Mouse (Mus musculus) stomach, embryonic 14.5 days (tissue): ENCODE results near the gene Grk1. TPM values are rescaled to one million over a fixed set of nuclear protein-coding genes. Genes with fewer than 3 reads are reported as not detected.

Source experiments
- ATAC-seq: fragments of 200-750 bp; cut with Nextera tagmentation; 2 replicates; pipeline ENCODE4 v1.8.0; 2017; ENCODE audit warnings: low read depth, moderate TSS enrichment; ENCODE audit not compliant: insufficient number of reproducible peaks, insufficient read depth, low FRiP score
- H3K27ac ChIP-seq: fragments of 300-500 bp; sonication (generic); 2 replicates; pipeline ENCODE4 v1.5.1; 2014; ENCODE audit warnings: mild to moderate bottlenecking, low read length, moderate library complexity, mixed read lengths
- H3K27me3 ChIP-seq: fragments of 300-500 bp; sonication (generic); 2 replicates; pipeline ENCODE4 v1.6.1; 2014; ENCODE audit warnings: low read length, control low read depth, mixed read lengths; ENCODE audit not compliant: control insufficient read depth, insufficient read depth
- H3K36me3 ChIP-seq: fragments of 300-500 bp; sonication (generic); 2 replicates; pipeline ENCODE4 v1.6.1; 2014; ENCODE audit warnings: mild to moderate bottlenecking, control low read depth, low read length, moderate library complexity, mixed read lengths; ENCODE audit not compliant: control insufficient read depth, insufficient read depth
- H3K4me1 ChIP-seq: fragments of 300-500 bp; sonication (generic); 2 replicates; pipeline ENCODE4 v1.6.1; 2014; ENCODE audit warnings: low read length, control low read depth, mixed read lengths; ENCODE audit not compliant: control insufficient read depth, insufficient read depth
- H3K4me2 ChIP-seq: fragments of 300-500 bp; sonication (generic); replicated peaks from 2 replicates; pipeline ENCODE4 v1.6.1; 2014; ENCODE audit warnings: low read depth, low read length, control low read depth
- H3K4me3 ChIP-seq: fragments of 300-500 bp; sonication (generic); 2 replicates; pipeline ENCODE4 v1.5.1; 2014; ENCODE audit warnings: low read depth, low read length, control low read depth
- H3K9ac ChIP-seq: fragments of 300-500 bp; sonication (generic); replicated peaks from 2 replicates; pipeline ENCODE4 v1.6.1; 2014; ENCODE audit warnings: low read depth, mild to moderate bottlenecking, control low read depth, low read length, moderate library complexity, mixed read lengths
- H3K9me3 ChIP-seq: fragments of 300-500 bp; sonication (generic); 2 replicates; pipeline ENCODE4 v1.6.1; 2016; ENCODE audit warnings: low read depth, low read length, control low read depth; ENCODE audit not compliant: control insufficient read depth
- WGBS: fragments of 180-500 bp; shearing (Covaris S2); extraction: QIAGEN DNeasy Blood & Tissue Kit; methylation state at CpG from one replicate; pipeline ENCODE4 v1.1.7; 2014; 5-methylcytosine and 5-hydroxymethylcytosine counted together
- polyA plus RNA-seq: library from polyadenylated mRNA; unstranded; fragments of >200 nt; fragmentation: Nextera tagmentation; extraction: Ambion mirVana; gene quantifications from 2 replicates; pipeline ENCODE4 v1.2.1, GENCODE M21; 2014

The Grk1 gene
- polyA plus RNA-seq, 1 experiment from 2014 or later: not detected

DNA sequence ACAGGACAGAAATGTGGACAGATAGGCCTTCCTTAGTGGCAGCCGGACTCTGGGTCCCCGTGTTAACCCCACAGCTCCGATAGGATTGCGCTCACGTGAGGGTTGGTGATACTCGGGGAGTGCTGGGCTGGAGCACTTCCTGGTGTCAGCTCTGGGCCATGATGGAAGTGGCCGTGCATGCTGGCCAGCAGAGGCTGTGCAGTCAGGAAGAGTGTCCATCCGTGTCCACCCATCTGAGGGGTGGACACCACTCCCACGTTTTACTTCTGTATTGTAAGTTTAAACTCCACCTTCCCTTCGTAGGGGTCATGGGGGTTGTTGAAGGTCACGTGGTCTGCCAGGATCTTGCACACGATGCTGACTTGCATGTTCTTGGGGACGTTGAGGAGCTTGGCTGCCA is 18.5 kb upstream of the Grk1 start:
- H3K4me1 ChIP-seq: no peaks in the 10 kb centered on the region
- 72% methylated on average over 13 of the region's 13 CpGs for WGBS

DNA sequence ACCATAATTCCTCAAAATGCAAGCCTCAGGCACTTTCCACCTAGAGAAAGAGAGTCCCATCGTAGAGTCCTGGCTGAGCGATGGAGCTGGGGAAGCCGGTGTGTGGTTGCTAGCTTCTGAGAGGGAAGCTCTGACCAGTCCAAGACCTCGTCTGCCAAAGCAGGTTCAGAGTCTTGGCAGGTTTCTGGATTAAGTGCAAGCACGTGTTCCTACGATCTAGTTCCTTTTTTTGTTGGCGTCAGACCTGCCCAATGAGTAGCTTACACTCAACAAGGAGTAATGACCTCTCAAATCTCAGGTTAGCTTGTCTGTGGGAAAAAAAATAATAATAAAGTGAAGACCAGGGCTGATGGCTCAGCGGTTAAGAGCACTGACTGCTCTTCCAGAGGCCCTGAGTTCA is 17.2 kb upstream of the Grk1 start:
- no peaks in the 10 kb centered on the region for H3K36me3 ChIP-seq
- no peak for ATAC-seq
- no peak overlapping the region for H3K9ac ChIP-seq
- H3K4me2 ChIP-seq: no peak overlapping the region
- no peaks in the 10 kb centered on the region for H3K9me3 ChIP-seq
- no peak overlapping the region for H3K27ac ChIP-seq
- WGBS: 78% methylated on average over 8 of the region's 8 CpGs
- H3K27me3 ChIP-seq: no peaks in the 10 kb centered on the region
- no peak overlapping the region for H3K4me3 ChIP-seq
- no peaks in the 10 kb centered on the region for H3K4me1 ChIP-seq

More for the DNA sequence above, 18.5 kb upstream of the Grk1 start:
- Histone ChIP-seq H3K27me3 (no peaks in the 10 kb centered on the region), H3K27ac (no peak overlapping the region), H3K36me3 (no peaks in the 10 kb centered on the region), H3K9ac (no peak overlapping the region), H3K4me2 (no peak overlapping the region), H3K4me3 (no peak overlapping the region), H3K9me3 (no peaks in the 10 kb centered on the region)
- ATAC-seq: no peak

GRCm38 (mm10) chr8:13388744-13389143 is 16.1 kb upstream of the Grk1 start:
- Histone ChIP-seq H3K4me1 (no peaks in the 10 kb centered on the region), H3K9me3 (no peaks in the 10 kb centered on the region), H3K9ac (no peak overlapping the region), H3K27ac (no peak overlapping the region), H3K27me3 (no peaks in the 10 kb centered on the region), H3K4me3 (no peak overlapping the region), H3K36me3 (no peaks in the 10 kb centered on the region), H3K4me2 (no peak overlapping the region)
- WGBS: 80% methylated on average over 2 of the region's 2 CpGs
- no peak for ATAC-seq

DNA sequence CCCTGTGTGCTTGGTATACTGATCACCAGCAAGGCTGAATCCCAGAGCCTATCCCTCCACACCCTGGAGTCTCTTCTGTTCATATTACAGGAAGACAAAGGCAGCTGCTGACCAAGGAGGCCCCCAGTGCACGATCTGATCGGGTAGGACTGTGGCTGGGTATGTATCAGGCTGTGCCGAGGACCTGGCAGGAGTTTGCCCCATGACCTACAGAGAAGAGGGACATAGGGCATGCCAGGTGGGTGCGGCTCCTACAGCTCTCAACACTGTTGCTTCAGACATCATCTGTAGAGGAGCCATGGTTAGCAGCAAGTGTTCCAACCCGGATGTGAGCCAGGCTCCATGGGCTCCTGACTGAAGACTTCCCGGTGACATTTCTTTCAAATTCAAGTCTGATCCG is 11.0 kb upstream of the Grk1 start:
- no peaks in the 10 kb centered on the region for H3K36me3 ChIP-seq
- no peaks in the 10 kb centered on the region for H3K9me3 ChIP-seq
- H3K9ac ChIP-seq: no peak overlapping the region
- H3K27me3 ChIP-seq: no peaks in the 10 kb centered on the region
- 88% methylated on average over 7 of the region's 7 CpGs for WGBS
- H3K4me3 ChIP-seq: no peak overlapping the region
- no peak for ATAC-seq
- H3K27ac ChIP-seq: no peak overlapping the region
- H3K4me2 ChIP-seq: no peak overlapping the region
- H3K4me1 ChIP-seq: no peaks in the 10 kb centered on the region

DNA sequence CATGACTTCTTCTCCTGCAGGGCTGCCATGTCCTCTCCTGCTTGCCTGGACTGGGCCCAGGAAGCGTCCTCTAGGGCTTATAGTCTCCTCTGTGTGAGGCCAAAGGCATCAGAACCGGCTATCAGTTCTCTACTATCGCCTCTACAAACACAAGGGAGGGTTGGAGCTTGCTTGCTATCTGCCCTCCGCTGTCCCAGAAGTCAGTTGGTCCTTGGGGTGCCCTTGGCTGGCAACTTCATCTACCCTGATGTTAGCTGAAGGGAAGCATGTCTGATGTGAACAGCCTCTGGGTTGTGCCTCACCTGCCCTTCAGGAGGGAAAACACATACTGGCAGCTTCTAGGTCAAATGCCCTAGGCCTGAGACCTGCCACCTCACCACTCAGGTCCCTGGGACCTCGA is 8.2 kb upstream of the Grk1 start, which contains the start of gene Atp4b:
TSS of gene Atp4b (minus strand) at position 101 of the 400 bp plus-strand sequence.
- no peaks in the 10 kb centered on the region for H3K4me1 ChIP-seq
- peak; percentile 42; the same call in 1 of the 2 replicates for ATAC-seq
- 81% methylated on average over 5 of the region's 5 CpGs for WGBS

GRCm38 (mm10) chr8:13403517-13403916 is 1.4 kb upstream of the Grk1 start:
- 45% methylated on average over 6 of the region's 6 CpGs for WGBS
- ATAC-seq: peak; percentile 74
- H3K27me3 ChIP-seq: no peaks in the 10 kb centered on the region
- no peaks in the 10 kb centered on the region for H3K36me3 ChIP-seq
- no peak overlapping the region for H3K9ac ChIP-seq
- no peak overlapping the region for H3K4me2 ChIP-seq
- H3K4me3 ChIP-seq: no peak overlapping the region
- H3K27ac ChIP-seq: no peak overlapping the region
- no peaks in the 10 kb centered on the region for H3K9me3 ChIP-seq
- H3K4me1 ChIP-seq: no peaks in the 10 kb centered on the region

More for the DNA sequence above, 8.2 kb upstream of the Grk1 start, which contains the start of gene Atp4b:
- H3K27ac ChIP-seq: no peak within 1 kb of the TSS
- no peaks in the 10 kb centered on the region for H3K9me3 ChIP-seq
- H3K27me3 ChIP-seq: no peaks in the 10 kb centered on the region
- H3K36me3 ChIP-seq: no peaks in the 10 kb centered on the region
- H3K4me3 ChIP-seq: no peak within 1 kb of the TSS
- H3K9ac ChIP-seq: no peak within 1 kb of the TSS
- H3K4me2 ChIP-seq: no peak within 1 kb of the TSS

DNA sequence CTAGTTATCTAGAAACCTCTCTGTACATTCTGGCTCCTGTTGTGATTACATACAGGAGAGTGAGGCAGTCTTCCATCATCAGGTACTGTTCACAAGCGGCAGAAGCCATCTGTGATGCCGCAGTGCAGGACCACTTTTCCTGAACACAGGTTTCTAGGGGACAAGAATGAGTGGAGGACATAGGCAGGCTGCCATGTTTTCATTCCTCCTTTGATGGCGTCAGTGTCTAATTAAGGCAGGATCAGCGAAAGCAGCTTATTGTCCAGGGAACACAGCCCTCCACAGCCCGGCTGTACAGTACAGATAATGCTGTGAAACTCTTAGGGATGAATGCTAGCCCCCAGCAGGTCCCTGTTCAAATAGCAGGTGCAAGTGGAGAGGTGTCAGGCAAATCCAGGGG is 1.1 kb downstream of the Grk1 start:
- H3K27me3 ChIP-seq: no peaks in the 10 kb centered on the region
- H3K27ac ChIP-seq: no peak overlapping the region
- no peaks in the 10 kb centered on the region for H3K4me1 ChIP-seq
- H3K9me3 ChIP-seq: no peaks in the 10 kb centered on the region
- WGBS: 85% methylated on average over 5 of the region's 5 CpGs
- ATAC-seq: no peak
- H3K9ac ChIP-seq: no peak overlapping the region
- no peaks in the 10 kb centered on the region for H3K36me3 ChIP-seq
- no peak overlapping the region for H3K4me3 ChIP-seq
- no peak overlapping the region for H3K4me2 ChIP-seq

GRCm38 (mm10) chr8:13411597-13411996 is 6.7 kb downstream of the Grk1 start:
- H3K4me1 ChIP-seq: no peaks in the 10 kb centered on the region
- H3K4me2 ChIP-seq: no peak overlapping the region
- no peak overlapping the region for H3K9ac ChIP-seq
- no peak overlapping the region for H3K27ac ChIP-seq
- 0 out of 2 replicates have a peak, but pooled peaks cover 3% of the 10 kb centered on the region for H3K27me3 ChIP-seq
- 27% methylated on average over 6 of the region's 6 CpGs for WGBS
- H3K36me3 ChIP-seq: no peaks in the 10 kb centered on the region
- no peak for ATAC-seq
- no peak overlapping the region for H3K4me3 ChIP-seq
- H3K9me3 ChIP-seq: no peaks in the 10 kb centered on the region

- H3K27ac ChIP-seq: no peak overlapping the region
- H3K27me3 ChIP-seq: 0 out of 2 replicates have a peak, but pooled peaks cover 3% of the 10 kb centered on the region
- no peaks in the 10 kb centered on the region for H3K4me1 ChIP-seq
- no peaks in the 10 kb centered on the region for H3K36me3 ChIP-seq
- no peak overlapping the region for H3K4me2 ChIP-seq
- 64% methylated on average over 13 of the region's 13 CpGs for WGBS
- no peak overlapping the region for H3K4me3 ChIP-seq
- no peaks in the 10 kb centered on the region for H3K9me3 ChIP-seq
- no peak overlapping the region for H3K9ac ChIP-seq
- no peak for ATAC-seq
These were observed 8.1 kb downstream of the Grk1 start for GRCm38 (mm10) chr8:13412891-13413558.
